Mouse (Mus musculus) retina, embryonic 14.5 days (tissue): Measurements from ENCODE around the gene Yjefn3.
A peak's percentile ranks its signal among the peaks of the same experiment; 100 is the strongest.

Experiments
- DNase-seq: peaks from one replicate; pipeline ENCODE4 v3.0.0-alpha.2; 2015; ENCODE audit warnings: low spot score

Yjefn3 gene

DNA sequence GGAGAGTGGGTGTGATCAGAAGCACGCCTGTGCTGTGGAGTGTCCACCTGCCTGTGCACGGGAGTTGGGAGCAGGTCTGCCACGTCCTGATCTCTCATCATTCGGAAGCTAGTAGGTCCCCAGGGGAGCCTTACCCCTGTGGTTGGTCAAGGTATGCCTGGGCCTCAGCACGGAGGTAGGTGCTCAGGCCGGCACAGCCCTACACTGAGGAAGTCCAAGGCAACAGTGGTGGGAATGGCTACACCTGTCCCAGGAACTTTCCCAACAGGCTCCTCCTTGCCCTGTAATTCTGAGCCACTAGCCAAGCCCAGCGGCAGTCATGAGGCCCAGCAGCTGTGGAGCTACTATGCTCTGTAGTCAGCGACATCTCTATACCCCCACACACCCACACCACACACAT lies 22.8 kb downstream of the Yjefn3 start:
- no peak for DNase-seq

DNA sequence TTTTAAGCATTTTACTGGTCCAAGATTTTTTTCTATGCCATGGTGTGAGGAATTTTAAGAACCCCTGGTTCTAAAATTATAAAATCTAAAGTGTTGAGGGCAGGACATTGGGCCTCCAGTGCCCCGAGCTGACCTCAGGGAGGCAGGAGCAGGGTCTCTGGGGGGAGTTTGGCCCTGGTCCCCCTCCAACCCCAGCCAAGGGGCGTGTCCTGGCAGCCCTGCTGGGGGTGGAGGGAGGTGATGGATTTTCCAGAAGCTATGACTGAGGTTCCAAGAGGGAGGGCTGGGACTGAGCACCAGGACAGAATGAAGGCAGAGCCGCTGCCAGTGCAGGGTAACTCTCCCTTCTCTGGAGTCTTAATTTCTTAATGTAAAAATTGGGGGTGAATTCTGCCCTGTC lies 24.5 kb downstream of the Yjefn3 start:
- DNase-seq: no peak

DNA sequence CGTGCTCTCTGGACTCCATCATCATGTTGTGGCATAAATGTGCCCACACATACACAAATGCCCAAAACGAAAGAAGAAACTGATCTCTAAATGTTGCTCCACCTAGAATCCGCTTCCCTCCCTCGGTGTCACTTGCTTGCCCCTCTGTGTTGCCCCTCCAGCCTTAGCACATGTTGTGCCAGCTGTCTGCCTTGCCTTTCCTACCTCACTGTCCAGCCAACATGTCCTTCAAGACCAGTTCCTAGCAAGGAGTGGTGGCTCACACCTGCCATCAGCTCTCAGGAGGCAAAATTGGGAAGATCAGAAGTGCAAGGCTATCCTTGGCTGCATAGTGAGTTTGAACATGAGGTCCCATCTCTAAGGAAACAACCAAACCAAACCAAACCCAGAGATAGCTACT lies 25.1 kb downstream of the Yjefn3 start:
- no peak for DNase-seq

GRCm38 (mm10) chr8:69876967-69877366 lies 25.5 kb downstream of the Yjefn3 start:
- DNase-seq: no peak

GRCm38 (mm10) chr8:69876097-69876496 lies 26.4 kb downstream of the Yjefn3 start:
- no peak for DNase-seq

DNA sequence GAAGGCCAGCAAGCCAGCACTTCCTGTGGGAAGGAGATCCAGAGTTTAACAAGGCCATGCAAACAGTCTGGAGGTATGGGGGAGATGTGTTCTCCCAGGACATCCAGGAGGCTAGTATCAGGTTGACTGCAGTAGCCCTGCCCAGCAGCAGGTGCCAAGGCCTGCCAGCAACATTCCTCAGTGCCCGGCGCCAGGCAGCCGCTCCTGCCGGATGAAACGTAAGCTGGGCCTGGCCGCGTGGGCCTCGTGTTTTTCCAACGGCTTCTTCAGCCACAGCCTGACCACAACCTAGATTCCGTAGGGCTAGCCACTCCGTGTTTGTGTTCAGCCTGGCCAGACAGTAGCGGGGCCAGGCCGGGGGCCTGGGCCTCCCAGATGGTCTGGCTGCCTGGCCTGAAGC lies 27.9 kb downstream of the Yjefn3 start:
- no peak for DNase-seq

DNA sequence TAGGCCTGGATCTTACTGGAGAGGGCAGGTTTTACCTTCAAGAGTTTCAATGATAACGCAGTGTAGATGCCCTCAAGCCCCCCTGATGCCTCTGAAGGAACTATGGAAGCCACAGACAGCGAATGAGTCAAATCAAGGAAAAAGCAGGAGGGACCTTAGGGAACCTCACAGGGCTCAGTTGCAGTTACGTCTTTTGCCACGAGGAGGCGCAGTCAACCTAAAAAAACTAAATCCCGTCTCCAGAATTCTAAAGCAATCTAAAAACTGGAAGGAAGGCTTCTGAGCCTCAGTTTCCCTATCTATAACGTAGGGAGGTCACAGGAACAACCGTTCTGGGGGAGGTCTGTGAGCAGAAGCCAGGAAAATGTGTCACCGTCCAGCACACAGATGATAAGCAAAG lies 28.4 kb downstream of the Yjefn3 start:
- peak; percentile 84 for DNase-seq

GRCm38 (mm10) chr8:69870907-69871306 lies 31.6 kb downstream of the Yjefn3 start:
- DNase-seq: no peak

DNA sequence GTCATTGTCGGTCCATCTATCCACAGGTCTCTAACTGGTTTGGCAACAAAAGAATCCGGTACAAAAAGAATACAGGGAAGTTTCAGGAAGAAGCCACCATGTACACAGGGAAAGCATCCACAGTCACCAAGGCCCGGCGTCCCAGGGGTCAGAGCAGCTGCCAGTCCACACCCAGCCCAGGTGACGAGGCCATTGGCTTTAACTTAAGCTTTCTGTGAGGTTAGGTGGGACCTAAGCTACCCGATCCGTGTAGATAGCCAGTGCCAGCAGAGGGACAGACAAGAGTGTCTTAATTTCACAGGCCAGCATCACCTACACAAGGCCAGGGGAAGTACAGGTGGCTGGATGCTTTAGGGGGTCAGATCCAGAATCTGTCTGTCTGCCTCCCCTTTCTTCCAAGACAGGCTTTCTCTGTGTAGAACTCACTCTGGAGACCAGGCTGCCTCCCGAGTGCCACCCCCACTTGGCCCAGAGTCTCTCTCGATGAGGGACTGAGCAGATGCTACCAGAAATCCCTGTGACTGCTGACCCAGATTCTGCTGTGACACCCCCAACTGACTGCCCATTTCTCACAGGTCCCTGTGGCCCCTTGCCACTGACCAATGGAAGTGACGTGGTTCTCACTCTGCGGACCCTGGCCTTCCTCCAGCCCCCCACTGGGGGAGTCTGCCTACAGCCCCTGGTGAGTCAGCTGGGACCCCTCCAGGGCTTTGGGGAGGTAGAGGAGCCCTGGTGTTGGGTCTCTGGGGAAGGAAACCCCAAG lies 32.3 kb downstream of the Yjefn3 start:
- no peak for DNase-seq

DNA sequence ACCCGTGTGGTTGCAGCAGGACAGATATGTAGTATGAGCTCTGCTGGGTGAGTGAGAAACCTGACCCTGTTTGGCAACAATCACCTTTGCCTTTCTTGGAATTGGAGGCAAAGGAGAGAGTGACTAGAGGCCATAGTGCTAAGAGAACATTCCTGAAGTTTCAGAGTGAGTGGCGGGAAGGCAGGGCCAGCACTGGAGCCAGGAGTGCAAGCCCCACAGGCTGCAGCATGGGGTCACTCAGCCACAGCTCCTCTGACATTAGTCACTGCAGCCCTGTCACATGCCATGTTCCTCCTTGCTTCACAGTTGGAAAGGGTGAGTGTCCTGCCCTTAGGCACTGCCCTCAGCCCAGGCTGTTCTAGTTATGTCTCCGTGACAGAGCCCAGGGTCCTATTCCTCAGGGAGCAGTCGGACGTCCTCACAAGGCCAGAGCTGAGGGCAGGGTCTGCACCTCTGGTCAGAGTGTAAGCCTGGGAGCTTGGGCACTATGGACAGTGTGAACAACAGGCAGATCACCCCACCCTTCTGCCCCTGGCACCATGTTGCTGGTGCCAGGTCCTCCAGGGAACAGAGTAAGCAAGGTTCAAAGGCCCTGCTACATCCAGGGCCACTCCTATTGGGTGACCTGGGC lies 34.7 kb downstream of the Yjefn3 start:
- DNase-seq: no peak

- no peak for DNase-seq
Observed at GRCm38 (mm10) chr8:69864180-69864579, 38.3 kb downstream of the Yjefn3 start.

DNA sequence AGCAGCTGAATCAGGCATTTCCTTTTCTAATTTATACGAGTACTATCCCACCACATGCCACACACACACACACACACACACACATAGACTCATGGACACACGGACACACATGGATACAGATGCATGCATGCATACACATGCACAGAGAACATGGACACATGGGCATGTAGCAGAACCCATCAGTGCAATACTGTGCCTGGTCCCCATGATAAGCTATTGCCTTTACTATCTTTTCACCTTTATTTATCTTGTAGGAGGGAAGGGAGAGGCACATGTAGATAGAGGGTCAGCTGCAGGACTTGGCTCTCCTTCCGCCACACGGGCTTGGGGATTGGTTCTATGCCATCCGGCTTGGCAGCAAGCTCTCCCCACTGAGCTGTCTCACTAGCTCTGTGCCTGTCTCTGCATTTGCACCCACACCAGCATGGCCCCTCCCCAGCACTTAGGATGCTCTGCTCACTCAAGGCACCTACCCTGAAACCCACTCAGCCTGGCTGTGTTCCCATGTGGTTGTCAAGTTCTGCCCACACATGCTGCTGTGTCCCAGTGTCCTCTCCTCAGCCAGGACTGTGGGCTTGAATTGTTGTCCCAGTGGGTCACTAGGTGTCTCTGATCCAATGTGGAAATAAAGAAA lies 39.0 kb downstream of the Yjefn3 start:
- no peak for DNase-seq

GRCm38 (mm10) chr8:69861251-69861650 lies 41.3 kb downstream of the Yjefn3 start:
- DNase-seq: no peak

GRCm38 (mm10) chr8:69860807-69861206 lies 41.7 kb downstream of the Yjefn3 start:
- DNase-seq: no peak

GRCm38 (mm10) chr8:69853869-69854268 lies 48.6 kb downstream of the Yjefn3 start:
- DNase-seq: no peak

DNA sequence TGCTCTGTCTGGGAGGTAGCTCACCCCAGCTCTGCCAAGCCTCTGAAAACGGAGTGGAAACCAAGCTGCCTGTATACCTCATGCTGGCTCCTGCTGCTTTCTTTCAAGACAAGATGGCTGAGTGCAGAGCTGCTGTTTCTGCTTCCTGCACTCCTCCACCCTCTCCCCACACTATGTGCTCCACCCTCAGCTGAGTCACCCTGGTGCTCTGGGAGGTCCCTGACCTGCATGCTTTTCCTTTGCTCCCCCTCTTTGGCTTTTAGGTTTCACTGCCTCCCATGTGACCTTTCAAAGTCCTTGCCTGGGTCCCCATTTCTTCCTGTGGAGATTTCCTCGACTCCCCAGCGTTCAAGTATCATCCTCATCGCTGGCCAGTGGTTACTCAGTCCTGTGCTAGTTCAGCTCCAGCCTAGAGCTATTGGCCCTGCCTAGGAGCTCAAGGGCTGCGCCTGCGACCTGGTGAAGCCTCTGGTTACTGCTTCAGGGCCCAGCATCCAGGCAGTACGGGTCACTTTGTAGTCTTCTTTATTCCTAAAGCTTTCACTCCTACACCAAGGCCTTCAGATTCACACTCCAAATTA lies 51.5 kb downstream of the Yjefn3 start:
- DNase-seq: no peak

- DNase-seq: no peak
Observed at GRCm38 (mm10) chr8:69849899-69850298, 52.6 kb downstream of the Yjefn3 start.

DNA sequence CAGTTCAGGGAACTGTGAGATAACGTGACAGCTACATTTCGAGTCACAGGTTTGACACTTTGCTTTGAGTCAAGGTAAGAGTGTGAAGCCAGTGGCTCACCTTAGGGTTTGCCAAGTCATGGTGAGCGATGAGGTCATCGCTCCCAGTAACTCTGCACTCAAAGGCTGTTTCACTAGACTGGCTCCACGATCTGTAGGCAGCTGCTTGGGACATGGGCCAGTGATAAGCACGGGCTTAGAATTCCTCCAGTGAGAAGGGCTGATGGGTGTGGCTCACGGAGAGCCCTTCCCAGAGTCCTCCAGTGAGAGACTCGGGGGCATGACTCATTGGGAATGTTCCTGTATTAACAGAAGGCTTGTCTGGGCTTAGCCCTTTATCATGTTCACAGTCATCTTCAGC lies 53.6 kb downstream of the Yjefn3 start:
- DNase-seq: no peak

GRCm38 (mm10) chr8:69847167-69848065 lies 55.1 kb downstream of the Yjefn3 start:
- DNase-seq: no peak
